Mouse (Mus musculus) right cerebral cortex, postnatal 10 days (tissue): ENCODE data around the gene Egfr.
A peak's percentile ranks its signal among the peaks of the same experiment; 100 is the strongest.

ENCODE experiments used
- DNase-seq, 2 experiments: peaks; one replicate each; pipeline ENCODE4 v3.0.0; 2021; ENCODE audit warnings: low spot score in 2 of 2

The Egfr gene

DNA sequence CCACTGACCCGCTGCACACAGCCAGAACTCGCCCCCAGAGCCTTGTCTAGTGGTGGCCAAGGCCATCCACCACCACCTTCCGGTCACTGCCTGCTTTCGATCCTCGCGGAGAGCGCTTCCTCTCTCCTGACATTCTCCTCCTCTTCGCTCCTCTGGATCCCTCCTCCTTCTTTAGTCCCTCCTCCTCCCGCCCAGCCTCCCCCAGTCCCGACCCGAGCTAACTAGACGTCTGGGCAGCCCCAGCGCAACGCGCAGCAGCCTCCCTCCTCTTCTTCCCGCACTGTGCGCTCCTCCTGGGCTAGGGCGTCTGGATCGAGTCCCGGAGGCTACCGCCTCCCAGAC lies at the start of gene Egfr:
Gene Egfr, plus strand, starts transcription at position 197 of the 342 bp plus-strand sequence.
- DNase-seq, result peak; percentile 52 to 64

GRCm38 (mm10) chr11:16703221-16703620 lies 48.8 kb upstream of the Egfr start:
- DNase-seq, result no peak

GRCm38 (mm10) chr11:16735083-16735644 lies 16.8 kb upstream of the Egfr start:
- DNase-seq, result no peak

GRCm38 (mm10) chr11:16737323-16737722 lies 14.7 kb upstream of the Egfr start:
- no peak for DNase-seq

DNA sequence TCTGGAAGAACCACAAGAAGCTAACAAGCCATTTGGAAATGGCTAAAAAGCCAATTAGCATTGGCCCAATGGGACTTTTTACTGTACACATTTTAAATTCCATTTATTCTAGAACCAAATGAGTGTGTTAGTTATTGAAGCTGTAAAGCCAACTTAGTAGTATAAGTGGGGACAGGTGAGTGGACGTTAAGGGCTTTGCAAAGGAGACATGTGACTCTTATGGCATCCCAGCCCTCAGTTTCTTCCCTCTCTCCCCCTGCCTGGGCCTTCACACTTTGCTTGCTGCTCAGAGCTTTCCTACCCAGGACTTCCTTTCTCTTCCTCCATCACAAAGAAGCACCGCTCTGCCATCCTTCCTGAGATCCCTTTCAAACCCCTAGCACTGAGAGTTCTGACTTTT lies 13.3 kb upstream of the Egfr start:
- DNase-seq, result no peak

GRCm38 (mm10) chr11:16739155-16739554 lies 12.8 kb upstream of the Egfr start:
- DNase-seq, result no peak

DNA sequence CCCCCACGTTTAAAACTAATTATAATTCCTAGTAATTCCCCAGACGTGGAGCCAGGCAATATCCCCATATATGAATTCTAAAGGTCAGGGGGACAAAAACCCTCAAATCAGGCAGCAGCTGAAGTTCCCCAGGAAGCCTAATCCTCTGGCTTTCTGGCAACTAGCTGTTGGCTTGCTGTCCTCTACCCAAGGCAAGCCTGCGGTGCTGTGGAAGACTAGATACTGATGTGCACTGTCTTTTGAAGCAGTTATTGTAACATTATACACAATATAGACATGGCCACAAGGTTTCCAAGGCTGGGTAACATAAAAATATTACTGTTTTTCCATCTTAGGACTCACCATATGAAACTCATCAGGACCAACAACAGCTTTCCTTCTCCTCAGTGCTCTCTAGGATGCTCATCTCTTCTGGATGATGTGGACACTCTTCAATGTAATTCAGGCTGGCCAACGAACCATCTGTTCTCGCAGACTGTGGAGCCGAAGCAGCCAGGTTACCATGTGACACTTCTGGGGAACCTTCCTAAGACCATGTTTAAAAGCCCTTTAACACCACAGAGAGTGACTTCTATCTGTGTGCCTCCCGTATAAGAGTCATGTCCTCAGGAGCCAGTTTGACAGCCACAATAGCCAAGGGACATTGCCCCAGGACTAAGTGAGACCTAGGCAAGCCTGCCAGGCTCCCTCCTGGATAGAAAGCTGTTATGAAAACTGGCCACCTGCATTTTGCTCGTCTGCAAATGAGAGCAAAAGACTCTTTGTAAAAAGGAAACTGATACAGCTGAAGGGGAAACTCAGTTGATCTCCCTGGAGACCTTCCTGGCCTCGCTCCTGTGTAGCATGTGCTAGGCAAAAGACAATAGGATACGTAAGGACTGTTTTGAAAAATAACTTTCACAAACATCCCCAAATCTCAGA lies 11.1 kb upstream of the Egfr start:
- DNase-seq, result no peak

DNA sequence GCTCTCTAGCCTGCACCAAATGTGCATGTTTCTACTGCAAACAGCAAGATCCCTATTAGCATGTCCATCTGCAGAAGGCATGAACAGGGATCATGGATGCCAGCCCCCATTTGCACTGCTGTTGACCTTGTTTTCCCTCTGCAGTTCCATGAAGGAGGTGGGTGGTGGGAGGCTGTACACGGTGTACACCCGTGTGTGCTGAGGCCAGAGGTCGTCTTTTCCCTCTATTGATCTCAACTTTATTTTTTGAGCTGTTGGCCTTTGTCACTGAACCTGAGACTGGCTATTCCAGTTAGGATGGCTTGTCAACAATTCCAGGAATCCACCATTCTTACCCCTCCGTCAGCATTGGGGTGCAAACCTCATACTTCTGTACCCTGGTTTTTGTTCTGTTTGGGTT lies 9.8 kb upstream of the Egfr start:
- DNase-seq, result no peak

GRCm38 (mm10) chr11:16742821-16743220 lies 9.2 kb upstream of the Egfr start:
- DNase-seq, result no peak

DNA sequence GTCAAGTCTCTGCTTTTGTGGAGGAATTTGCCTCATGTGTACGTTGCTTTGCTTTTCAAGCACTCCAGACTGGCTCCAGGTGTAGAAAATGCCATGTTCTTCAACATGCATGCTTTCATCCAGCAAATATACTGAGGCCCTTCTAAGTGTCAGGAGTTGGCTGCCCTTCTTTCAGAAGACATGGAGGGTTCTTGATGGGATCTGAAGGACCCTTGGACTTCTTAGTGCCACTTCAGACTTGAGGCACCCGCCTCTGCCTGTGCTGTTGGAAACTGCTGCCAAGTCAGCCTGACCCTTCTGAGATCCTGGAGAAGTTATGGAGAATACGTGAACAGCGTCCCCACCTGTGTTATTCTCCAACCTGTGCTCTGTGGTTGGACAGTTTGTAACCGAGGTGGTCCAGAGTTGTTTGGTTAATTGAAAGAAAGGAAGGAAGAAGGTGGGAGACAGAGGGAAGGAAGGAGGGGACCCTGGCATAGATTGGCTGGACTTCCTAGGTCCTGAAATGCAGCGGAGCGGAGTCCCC lies 483 bp upstream of the Egfr start:
- DNase-seq, result no peak

- peak in 1 of 2 experiments; percentile 31 for DNase-seq
Observed at GRCm38 (mm10) chr11:16752349-16753153, 548 bp downstream of the Egfr start.

GRCm38 (mm10) chr11:16753154-16754040 lies 1.4 kb downstream of the Egfr start:
- DNase-seq, result no peak

GRCm38 (mm10) chr11:16759930-16760329 lies 7.9 kb downstream of the Egfr start:
- no peak for DNase-seq

- no peak for DNase-seq
Observed at GRCm38 (mm10) chr11:16761184-16761583, 9.2 kb downstream of the Egfr start.

- no peak for DNase-seq
Observed at GRCm38 (mm10) chr11:16766038-16766815, 14.2 kb downstream of the Egfr start.

DNA sequence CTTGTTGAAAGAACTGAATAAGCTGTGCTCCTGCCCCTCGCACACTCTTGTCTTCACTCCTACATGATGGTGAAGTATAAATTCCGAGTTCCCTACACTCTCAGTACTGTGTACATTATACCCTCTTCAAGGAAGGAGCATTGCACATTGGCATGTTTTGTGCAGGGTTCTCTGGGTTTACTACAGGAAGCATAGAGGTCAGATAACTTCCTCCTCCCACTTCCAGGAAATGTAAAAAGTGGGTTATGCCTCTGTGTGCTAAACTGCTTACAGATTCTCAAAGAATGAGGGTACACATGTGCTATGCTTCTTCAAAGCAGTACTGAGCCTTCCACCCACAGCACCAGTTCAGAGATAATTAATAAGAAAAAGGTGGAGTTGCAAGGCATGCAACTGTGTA lies 16.0 kb downstream of the Egfr start:
- DNase-seq, result no peak

GRCm38 (mm10) chr11:16769276-16769675 lies 17.3 kb downstream of the Egfr start:
- no peak for DNase-seq

- DNase-seq, result no peak
Observed at GRCm38 (mm10) chr11:16769709-16770303, 17.8 kb downstream of the Egfr start.

GRCm38 (mm10) chr11:16770966-16771365 lies 19.0 kb downstream of the Egfr start:
- DNase-seq, result no peak

DNA sequence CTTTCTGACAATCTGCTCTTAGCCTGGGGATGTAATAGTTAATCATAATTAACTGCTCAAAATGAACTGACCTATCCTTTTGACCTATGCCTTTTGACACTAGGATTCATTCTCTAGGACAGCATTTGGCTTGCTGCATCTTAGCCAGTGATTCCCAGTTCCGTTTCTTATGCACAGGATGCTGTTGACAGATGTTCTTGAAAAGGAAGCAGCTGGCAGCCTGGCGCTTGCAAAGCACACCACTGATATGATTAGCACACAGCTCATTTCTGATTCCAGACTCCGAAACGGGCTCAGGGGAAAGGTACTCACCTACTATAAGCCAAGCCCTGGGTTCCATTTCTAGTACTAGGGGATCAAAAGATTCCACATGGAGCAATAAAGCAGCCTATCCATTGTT lies 20.7 kb downstream of the Egfr start:
- no peak for DNase-seq
